Mouse (Mus musculus) large intestine, adult 2 months (tissue): Measurements from ENCODE around the gene Zbtb43. TPM values are rescaled to one million over a fixed set of nuclear protein-coding genes. Genes with fewer than 3 reads are reported as not detected.

ENCODE experiments used
- DNase-seq: peaks from one replicate; pipeline ENCODE4 v3.0.0-alpha.2; 2012; ENCODE audit warnings: low read depth, low spot score
- WGBS: fragments of 180-500 bp; shearing (Covaris S2); methylation state at CpG from one replicate; pipeline ENCODE4 v1.1.7; 2018; 5-methylcytosine and 5-hydroxymethylcytosine counted together
- polyA plus RNA-seq: library from polyadenylated mRNA; depleted of rRNA; stranded (reverse); fragments of >200 nt; gene quantifications from 2 replicates; pipeline ENCODE4 v1.2.3, GENCODE M21; 2012; rRNA removed

The Zbtb43 gene
- polyA plus RNA-seq, 1 experiment: 6.3 TPM

- 46% methylated on average over 8 of the region's 8 CpGs for WGBS
- no peak for DNase-seq
These were observed 33.2 kb downstream of the Zbtb43 start for GRCm38 (mm10) chr2:33435036-33435650.

GRCm38 (mm10) chr2:33432877-33433276 is 35.5 kb downstream of the Zbtb43 start:
- DNase-seq: peak; percentile 46
- 49% methylated on average over 5 of the region's 5 CpGs for WGBS

DNA sequence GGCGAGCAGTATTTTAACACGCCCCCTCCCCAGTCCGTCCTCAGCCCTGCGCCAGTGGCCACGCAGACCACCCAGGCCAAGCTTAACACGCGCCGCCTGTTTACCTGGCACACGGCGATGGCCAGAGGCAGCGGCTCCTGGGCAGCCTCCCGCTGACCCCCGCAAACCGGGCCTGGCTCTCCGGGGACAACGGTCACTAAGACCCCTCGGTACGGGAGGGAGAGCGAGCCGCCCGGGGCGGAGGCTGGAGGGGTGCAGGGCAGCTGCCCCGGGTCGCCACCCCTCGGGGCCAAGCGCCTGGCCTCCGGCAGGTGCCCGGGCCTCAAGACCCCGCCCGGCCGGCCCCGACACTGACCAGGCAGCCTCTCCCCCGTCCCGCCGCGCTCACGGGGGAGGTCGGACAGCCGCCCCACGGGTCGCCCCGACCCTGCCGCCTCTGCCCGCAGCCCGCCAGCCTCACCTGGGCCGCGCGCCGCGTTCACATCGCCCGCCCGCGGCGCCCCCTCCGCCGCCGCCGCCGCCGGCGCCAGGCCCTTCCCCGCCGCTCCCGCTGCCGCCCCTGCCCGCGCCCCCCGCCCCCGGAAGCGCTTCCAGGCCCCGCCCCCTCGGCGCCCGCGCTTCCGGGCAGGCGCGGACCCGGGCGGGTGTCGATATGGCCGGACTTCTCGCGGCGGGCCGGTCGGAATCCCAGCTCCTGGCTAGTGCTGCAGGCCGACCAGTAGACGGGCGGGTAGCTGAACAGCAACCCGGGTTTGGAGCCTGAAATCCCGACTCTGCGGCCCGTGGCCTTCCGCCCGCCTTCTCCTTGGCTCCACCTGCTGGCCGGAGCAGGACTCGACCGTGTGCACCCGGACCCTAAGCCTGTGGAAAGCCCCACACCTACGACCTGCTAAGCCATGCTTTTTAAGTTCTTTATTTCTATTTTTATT is 37.3 kb downstream of the Zbtb43 start, which contains the start of gene Zbtb34:
Zbtb34 (minus strand) TSS at position 554 of the 929 bp plus-strand sequence.
- DNase-seq: no peak
- WGBS: under 1% methylated on average over 93 of the region's 102 CpGs

DNA sequence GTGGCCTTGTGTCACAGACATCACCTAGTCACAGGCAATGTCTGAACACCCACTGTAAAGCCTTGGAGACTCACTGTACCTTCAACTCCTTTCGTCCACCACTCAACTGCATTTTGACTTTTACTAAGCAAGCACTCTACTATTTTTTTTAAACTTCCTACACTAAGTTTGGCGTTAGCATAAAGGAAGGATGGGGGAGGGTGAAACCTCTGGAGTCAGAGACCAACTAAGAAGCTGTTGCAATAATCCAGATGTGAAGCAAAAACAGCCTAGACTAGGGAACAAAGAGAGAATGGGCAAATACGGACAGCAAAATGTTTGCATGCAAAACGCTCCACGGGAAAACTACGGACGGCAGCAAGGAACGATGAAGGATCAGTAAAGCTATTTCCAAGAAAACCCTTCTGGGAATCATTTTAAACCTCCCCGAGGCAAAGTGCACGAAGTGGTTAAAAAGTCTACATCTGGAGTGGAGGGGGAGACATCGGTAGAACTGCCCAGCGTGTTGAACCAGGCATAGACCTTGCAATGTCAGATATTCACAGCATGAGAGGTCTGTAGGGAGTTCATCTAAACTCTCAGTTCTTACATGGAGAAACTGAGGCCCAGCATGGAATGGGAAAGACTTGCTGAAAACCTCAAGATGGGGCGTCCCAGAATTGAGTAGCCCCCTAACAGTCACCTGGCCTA is 38.1 kb downstream of the Zbtb43 start:
- DNase-seq: no peak
- WGBS: 2% methylated on average over 13 of the region's 13 CpGs

GRCm38 (mm10) chr2:33429339-33429738 is 39.0 kb downstream of the Zbtb43 start:
- 31% methylated on average over 6 of the region's 6 CpGs for WGBS
- no peak for DNase-seq

DNA sequence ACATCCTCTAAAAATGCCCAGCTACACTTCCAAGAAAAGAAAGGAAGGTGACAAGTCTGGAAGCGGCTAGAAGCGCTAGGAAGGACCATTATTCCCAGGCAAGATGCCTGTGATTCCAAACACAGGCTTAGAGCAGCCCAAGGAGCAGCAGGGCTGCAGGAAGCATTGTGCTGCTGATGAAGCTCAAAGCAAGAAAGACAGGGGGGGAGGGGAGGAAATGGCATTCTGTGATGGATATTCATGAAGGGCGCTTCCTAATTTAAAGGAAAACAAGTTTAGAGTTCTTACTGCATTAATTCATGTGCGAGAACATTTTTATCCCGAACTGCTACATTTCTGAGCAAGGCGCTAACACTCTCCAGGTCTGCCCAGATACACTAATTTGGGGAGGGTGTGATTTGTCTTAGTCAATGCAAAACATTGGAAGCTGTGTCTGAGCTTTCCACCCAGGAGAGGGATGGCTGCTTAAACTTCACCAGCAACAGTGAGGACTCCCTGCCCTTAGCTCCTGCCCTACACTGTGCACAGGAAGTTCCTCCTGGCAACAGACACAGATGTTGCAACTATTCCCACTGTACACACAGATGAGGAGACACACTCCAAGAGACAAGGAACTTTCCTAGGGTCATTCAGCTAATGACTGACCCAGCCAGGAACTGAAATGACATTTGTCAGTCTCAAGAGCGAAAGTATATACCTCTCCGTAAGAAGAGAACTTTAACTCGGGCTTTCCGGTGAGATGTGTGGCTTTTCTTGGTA is 41.5 kb downstream of the Zbtb43 start:
- WGBS: 89% methylated on average over 10 of the region's 10 CpGs
- DNase-seq: no peak

- 56% methylated on average over 4 of the region's 4 CpGs for WGBS
- DNase-seq: no peak
These were observed 50.9 kb downstream of the Zbtb43 start for GRCm38 (mm10) chr2:33417454-33417853.

- DNase-seq: no peak
- WGBS: 71% methylated on average over 13 of the region's 13 CpGs
These were observed 54.3 kb downstream of the Zbtb43 start for GRCm38 (mm10) chr2:33414019-33414418.

- WGBS: 85% methylated on average over 14 of the region's 14 CpGs
- DNase-seq: no peak
These were observed 56.2 kb downstream of the Zbtb43 start for GRCm38 (mm10) chr2:33412111-33412510.

GRCm38 (mm10) chr2:33403511-33404003 is 64.8 kb downstream of the Zbtb43 start:
- WGBS: 52% methylated on average over 4 of the region's 4 CpGs
- DNase-seq: no peak

- no peak for DNase-seq
- WGBS: 74% methylated on average over 5 of the region's 5 CpGs
These were observed 65.7 kb downstream of the Zbtb43 start for GRCm38 (mm10) chr2:33402638-33403037.

DNA sequence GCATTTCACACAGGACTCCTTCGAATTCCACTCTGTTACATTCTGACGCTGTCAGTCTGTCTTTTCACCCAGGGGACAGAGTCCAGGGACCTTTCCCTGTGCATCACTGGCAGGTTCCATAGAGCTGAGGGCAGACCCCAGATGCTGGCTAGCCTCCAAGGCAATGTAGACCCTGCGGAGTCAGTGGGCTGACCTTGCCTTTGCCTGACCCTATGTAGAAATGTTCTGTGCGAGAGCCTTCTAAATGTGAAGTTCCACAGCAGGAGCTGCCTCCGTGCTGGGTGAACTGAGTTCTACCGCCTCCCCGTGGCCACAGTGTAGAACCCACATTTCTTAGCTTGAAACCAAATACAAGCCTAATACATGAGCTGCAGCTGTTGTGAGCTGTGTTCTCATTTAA is 66.1 kb downstream of the Zbtb43 start:
- 38% methylated on average over 7 of the region's 7 CpGs for WGBS
- DNase-seq: peak; percentile 8

GRCm38 (mm10) chr2:33401217-33401616 is 67.1 kb downstream of the Zbtb43 start:
- DNase-seq: no peak
- WGBS: 38% methylated on average over 3 of the region's 3 CpGs

- DNase-seq: no peak
- 73% methylated on average over 5 of the region's 5 CpGs for WGBS
These were observed 67.8 kb downstream of the Zbtb43 start for GRCm38 (mm10) chr2:33400541-33400940.

Other genes starting within 250 kb of the Zbtb43 start
- gene Ralgps1, start 97.1 kb downstream of the Zbtb43 start, polyA plus RNA-seq: 3.7 and 8.5 TPM in 2 replicates
- gene Zbtb34, start 37.2 kb downstream of the Zbtb43 start, polyA plus RNA-seq: 2.9 and 5.2 TPM in 2 replicates
- 0.07 TPM in 2 replicates for gene Lmx1b, start 172.0 kb upstream of the Zbtb43 start, polyA plus RNA-seq